Mouse (Mus musculus) embryonic facial prominence, embryonic 15.5 days (tissue): ENCODE data around the gene Nacad. TPM values are rescaled to one million over a fixed set of nuclear protein-coding genes. Genes with fewer than 3 reads are reported as not detected.

ENCODE experiments used
- ATAC-seq: fragments of 200-750 bp; cut with Nextera tagmentation; 2 replicates; pipeline ENCODE4 v1.8.0; 2017; ENCODE audit warnings: low read depth, moderate TSS enrichment; ENCODE audit not compliant: insufficient number of reproducible peaks, low FRiP score, low TSS enrichment
- H3K27ac ChIP-seq: fragments of 300-500 bp; sonication (generic); replicated peaks from 2 replicates; pipeline ENCODE4 v1.5.1; 2015; ENCODE audit warnings: mild to moderate bottlenecking, inconsistent platforms
- H3K27me3 ChIP-seq: fragments of 300-500 bp; sonication (generic); 2 replicates; pipeline ENCODE4 v1.6.1; 2015; ENCODE audit warnings: inconsistent platforms
- H3K36me3 ChIP-seq: fragments of 300-500 bp; sonication (generic); 2 replicates; pipeline ENCODE4 v1.6.1; 2015; ENCODE audit warnings: mild to moderate bottlenecking, inconsistent platforms
- H3K4me1 ChIP-seq: fragments of 300-500 bp; sonication (generic); 2 replicates; pipeline ENCODE4 v1.6.1; 2015; ENCODE audit warnings: inconsistent platforms
- H3K4me2 ChIP-seq: fragments of 300-500 bp; sonication (generic); replicated peaks from 2 replicates; pipeline ENCODE4 v1.6.1; 2015; ENCODE audit warnings: mild to moderate bottlenecking, inconsistent platforms
- H3K4me3 ChIP-seq: fragments of 300-500 bp; sonication (generic); replicated peaks from 2 replicates; pipeline ENCODE4 v1.5.1; 2015; ENCODE audit warnings: mild to moderate bottlenecking, inconsistent platforms
- H3K9ac ChIP-seq: fragments of 300-500 bp; sonication (generic); 2 replicates; pipeline ENCODE4 v1.6.1; 2015; ENCODE audit warnings: inconsistent platforms
- H3K9me3 ChIP-seq: fragments of 300-500 bp; sonication (generic); replicated peaks from 2 replicates; pipeline ENCODE4 v1.6.1; 2016; ENCODE audit warnings: inconsistent platforms
- WGBS: fragments of 180-500 bp; shearing (Covaris S2); methylation state at CpG from one replicate; pipeline ENCODE4 v1.1.7; 2015; 5-methylcytosine and 5-hydroxymethylcytosine counted together
- polyA plus RNA-seq: library from polyadenylated mRNA; unstranded; fragments of >200 nt; fragmentation: Nextera tagmentation; extraction: Ambion mirVana; gene quantifications from 2 replicates; pipeline ENCODE4 v1.2.1, GENCODE M21; 2015

Gene Nacad
- polyA plus RNA-seq, 1 experiment from 2014 or later = 2.2 TPM

DNA sequence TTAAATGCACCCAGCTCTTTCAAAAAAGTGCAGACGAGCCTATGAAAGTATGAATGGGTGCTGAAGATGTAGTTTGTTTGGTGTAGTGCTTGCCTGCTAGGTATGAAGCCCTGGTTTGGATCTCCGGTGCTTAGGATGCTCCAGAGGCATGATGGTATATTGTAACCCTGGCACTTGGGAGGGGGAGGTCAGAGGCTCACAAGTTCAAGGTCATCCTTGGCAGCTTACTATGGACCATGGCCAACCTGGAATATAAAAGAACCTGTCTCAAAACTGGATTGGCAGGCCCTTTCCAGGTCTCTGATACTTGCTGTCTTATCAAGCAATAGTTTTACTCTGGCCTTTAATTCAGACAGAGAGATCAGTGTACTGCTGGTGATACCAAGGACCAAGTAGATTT is 56.1 kb downstream of the Nacad start:
- H3K9me3 ChIP-seq = no peaks in the 10 kb centered on the region
- H3K9ac ChIP-seq = no peak overlapping the region
- H3K27me3 ChIP-seq = no peaks in the 10 kb centered on the region
- H3K4me2 ChIP-seq = no peak overlapping the region
- H3K36me3 ChIP-seq = peaks cover 5% of the 10 kb centered on the region; the same call in 1 of the 2 replicates
- no peak overlapping the region for H3K4me3 ChIP-seq
- no peak overlapping the region for H3K27ac ChIP-seq
- H3K4me1 ChIP-seq = peaks cover 15% of the 10 kb centered on the region
- 91% methylated on average over 2 of the region's 2 CpGs for WGBS
- no peak for ATAC-seq

Other genes starting within 250 kb of the Nacad start
- gene Zmiz2, start 217.0 kb downstream of the Nacad start, polyA plus RNA-seq = 12.6 and 12.9 TPM in 2 replicates
- gene Ppia, start 190.6 kb downstream of the Nacad start, polyA plus RNA-seq = 4,428 and 4,532 TPM in 2 replicates
- 443 and 468 TPM in 2 replicates for gene H2afv, start 161.6 kb downstream of the Nacad start, polyA plus RNA-seq
- gene Purb, start 130.1 kb downstream of the Nacad start, polyA plus RNA-seq = 28.7 and 32.1 TPM in 2 replicates
- gene Myo1g, start 85.1 kb downstream of the Nacad start, polyA plus RNA-seq = 3.2 and 3.6 TPM in 2 replicates
- 88.9 and 93.0 TPM in 2 replicates for gene Ccm2, start 59.2 kb downstream of the Nacad start, polyA plus RNA-seq
- gene Tbrg4, start 20.0 kb upstream of the Nacad start, polyA plus RNA-seq = 36.0 and 40.4 TPM in 2 replicates
- not detected in 2 replicates for gene Wap, start 32.6 kb upstream of the Nacad start, polyA plus RNA-seq
- gene Ramp3, start 52.5 kb upstream of the Nacad start, polyA plus RNA-seq = 14.1 and 18.2 TPM in 2 replicates
- not detected in 2 replicates for gene Gm11983, start 231.6 kb upstream of the Nacad start, polyA plus RNA-seq